Mouse (Mus musculus) megakaryocyte, embryonic 14.5 days (primary cell): ENCODE data around the gene Ppid.

Experiments used
- FLI1 ChIP-seq: IDR thresholded peaks from 2 replicates; pipeline ENCODE4 v1.6.1; 2012; ENCODE audit warnings: low read length, inconsistent platforms, mixed read lengths
- GATA1 ChIP-seq: IDR thresholded peaks from 3 replicates; pipeline ENCODE4 v1.6.1; 2012; ENCODE audit warnings: mixed read lengths, low read length, inconsistent platforms, borderline replicate concordance

DNA sequence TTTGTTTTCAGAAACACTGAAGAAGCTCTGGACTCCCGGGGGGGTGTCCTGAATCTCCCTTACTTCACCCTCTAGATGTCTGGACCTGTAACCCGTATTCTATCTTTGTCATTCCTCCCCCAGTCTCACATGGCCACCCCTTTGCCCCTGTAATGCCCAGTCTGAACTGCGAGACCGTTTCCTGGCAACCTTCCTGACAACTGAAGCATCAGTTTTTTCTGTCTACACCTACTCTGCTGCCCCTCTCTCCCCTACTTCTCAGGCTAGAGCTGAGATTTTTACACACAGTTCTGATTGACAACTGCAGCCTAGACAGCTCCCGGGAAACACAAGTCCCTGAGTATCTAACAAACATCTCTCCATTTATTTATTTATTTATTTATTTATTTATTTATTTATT is 14.3 kb upstream of the Ppid start:
- no peak for TF ChIP-seq GATA1
- no peak for TF ChIP-seq FLI1
